ENCODE assay signal across 13 mouse cellular contexts in the genomic region with DNA sequence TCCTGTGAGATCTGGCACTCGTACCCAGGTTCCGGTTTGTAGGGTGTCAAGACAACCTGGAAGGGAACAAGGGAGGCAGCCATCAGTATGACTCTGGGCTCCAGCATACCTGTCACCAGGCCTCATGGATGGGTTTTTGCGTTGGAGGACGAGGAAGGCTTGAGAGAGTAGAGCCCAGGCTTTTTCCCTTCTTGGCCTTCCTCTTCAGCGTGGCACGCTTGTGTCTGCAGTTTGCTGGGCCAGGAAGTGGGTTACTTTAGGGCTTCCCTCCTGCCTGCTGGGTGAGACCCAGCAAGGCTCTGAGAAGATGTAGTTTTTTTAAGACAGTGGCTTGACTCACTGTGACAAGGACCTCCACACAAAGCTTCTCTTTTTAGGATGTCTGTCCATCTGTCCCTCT. TPM values are rescaled to one million over a fixed set of nuclear protein-coding genes. Genes with fewer than 3 reads are reported as not detected.
DNase-seq lines count a peak whose midpoint lies in the region; ATAC-seq and TF ChIP-seq lines count a peak whose summit lies in the region.
"Had no signal": no experiment of that assay in that cellular context is flagged by ENCODE, and none has a peak within 500 bp of the region (broad histone marks: within the 10 kb centered on the region; RNA-seq: fewer than 3 reads in every experiment).

No protein-coding gene starts in this region.

- no peak overlapping the region for H3K4me3 ChIP-seq in gastrocnemius, adult 2 months
- 0 out of 2 replicates have a peak overlapping the region, but pooled peaks have one; percentile 8 for H3K4me3 ChIP-seq in thymus, adult 2 months (ENCODE audit: control insufficient read depth, insufficient read depth, low read length)
- no peak overlapping the region for H3K4me3 ChIP-seq in kidney, embryonic 16.5 days (ENCODE audit: low read length)
- H3K4me3 ChIP-seq in intestine, embryonic 16.5 days (ENCODE audit: low read length), result no peak overlapping the region
- H3K4me3 ChIP-seq: erythroblast, embryonic 14.5 days; midbrain, embryonic 13.5 days had no signal

- H3K9me3 ChIP-seq in kidney, embryonic 16.5 days (ENCODE audit: low read length), result no peaks in the 10 kb centered on the region
- H3K9me3 ChIP-seq in intestine, embryonic 16.5 days (ENCODE audit: control insufficient read depth, low read length), result no peaks in the 10 kb centered on the region
- H3K9me3 ChIP-seq: midbrain, embryonic 13.5 days had no signal

- no peak overlapping the region for H3K9ac ChIP-seq in kidney, embryonic 16.5 days (replicated peaks; ENCODE audit: low read length)
- no peak overlapping the region for H3K9ac ChIP-seq in intestine, embryonic 16.5 days (ENCODE audit: low read depth, low read length)
- H3K9ac ChIP-seq: hindbrain, embryonic 14.5 days; midbrain, embryonic 13.5 days had no signal

- no peak for TF ChIP-seq POLR2A in thymus, adult 2 months (IDR thresholded peaks at IDR 0.05; ENCODE audit: control insufficient read depth, extremely low read depth, insufficient read depth, low read length, poor library complexity)

- intact Hi-C loops in gastrocnemius, adult 2 months (cut with DNase I), result no loop called here
- intact Hi-C loops in gastrocnemius, postnatal 36 days (cut with DNase I), result no loop called here

- peaks cover 41% of the 10 kb centered on the region for H3K4me1 ChIP-seq in thymus, adult 2 months (replicated peaks; ENCODE audit: control insufficient read depth, insufficient read depth, low read length)
- H3K4me1 ChIP-seq in kidney, embryonic 16.5 days (ENCODE audit: insufficient read depth, low read length), result 0 out of 2 replicates have a peak, but pooled peaks cover 2% of the 10 kb centered on the region
- no peaks in the 10 kb centered on the region; the same call in none of the 2 replicates for H3K4me1 ChIP-seq in intestine, embryonic 16.5 days (ENCODE audit: control insufficient read depth, insufficient read depth, low read length)

- no peak for DNase-seq in gastrocnemius, adult 2 months
- DNase-seq in gastrocnemius, postnatal 36 days, result no peak
- DNase-seq in CD8-positive naive resting alpha-beta T cell, adult 2 months (ENCODE audit: low read depth in 2 of 2, low spot score in 2 of 2), result peak; percentile 40 to 42
- DNase-seq in thymus, adult 2 months, result peak; percentile 69
- DNase-seq in heart, adult 9 months (ENCODE audit: low spot score in 2 of 2), result no peak
- DNase-seq: adrenal gland, postnatal 14 days; gastrocnemius, postnatal 14 days had no signal

- TF ChIP-seq CTCF in gastrocnemius, adult 2 months (IDR thresholded peaks at IDR 0.05), result no peak
- no peak for TF ChIP-seq CTCF in thymus, adult 2 months (IDR thresholded peaks at IDR 0.05; ENCODE audit: borderline replicate concordance, control insufficient read depth, extremely low read depth, insufficient read depth, low read length, poor library complexity)

- no peaks in the 10 kb centered on the region for H3K36me3 ChIP-seq in thymus, adult 2 months (ENCODE audit: control insufficient read depth, insufficient read depth, low read length)
- H3K36me3 ChIP-seq in kidney, embryonic 16.5 days (ENCODE audit: insufficient read depth, low read length), result no peaks in the 10 kb centered on the region
- H3K36me3 ChIP-seq in intestine, embryonic 16.5 days (ENCODE audit: control insufficient read depth, insufficient read depth, low read length), result no peaks in the 10 kb centered on the region
- H3K36me3 ChIP-seq: midbrain, embryonic 13.5 days had no signal

- H3K27ac ChIP-seq in gastrocnemius, adult 2 months, result peak overlapping the region; percentile 61
- H3K27ac ChIP-seq in thymus, adult 2 months (ENCODE audit: control insufficient read depth, insufficient read depth, low read length), result peak overlapping the region; percentile 82
- H3K27ac ChIP-seq in kidney, embryonic 16.5 days (ENCODE audit: low read length), result no peak overlapping the region
- H3K27ac ChIP-seq in intestine, embryonic 16.5 days (ENCODE audit: low read length), result no peak overlapping the region
- H3K27ac ChIP-seq: hindbrain, embryonic 14.5 days; midbrain, embryonic 13.5 days had no signal

- no peaks in the 10 kb centered on the region for H3K27me3 ChIP-seq in thymus, adult 2 months (ENCODE audit: control insufficient read depth, insufficient read depth, low read length)
- no peaks in the 10 kb centered on the region for H3K27me3 ChIP-seq in kidney, embryonic 16.5 days (ENCODE audit: insufficient read depth, low read length)
- H3K27me3 ChIP-seq in intestine, embryonic 16.5 days (replicated peaks; ENCODE audit: control insufficient read depth, insufficient read depth, low read length), result no peaks in the 10 kb centered on the region
- H3K27me3 ChIP-seq: midbrain, embryonic 13.5 days had no signal

- WGBS in thymus, adult 2 months, result 11% methylated on average over 6 of the region's 6 CpGs
- WGBS in kidney, embryonic 16.5 days, result 89% methylated on average over 6 of the region's 6 CpGs
- WGBS in intestine, embryonic 16.5 days, result 83% methylated on average over 6 of the region's 6 CpGs

- H3K4me2 ChIP-seq in kidney, embryonic 16.5 days (replicated peaks; ENCODE audit: low read depth, low read length), result no peak overlapping the region
- H3K4me2 ChIP-seq in intestine, embryonic 16.5 days (ENCODE audit: low read depth, low read length), result no peak overlapping the region
- H3K4me2 ChIP-seq: hindbrain, embryonic 14.5 days; midbrain, embryonic 13.5 days had no signal

- peak; percentile 72 to 73 for ATAC-seq in hematopoietic stem cell, adult 5-6 weeks (replicated peaks in 1 of 2; ENCODE audit: insufficient read depth in 1 of 2, low FRiP score in 2 of 2, low TSS enrichment in 1 of 2, low read depth in 1 of 2, poor library complexity in 2 of 2, severe bottlenecking in 2 of 2)
- no peak for ATAC-seq in kidney, embryonic 16.5 days (ENCODE audit: low FRiP score, low TSS enrichment)
- no peak for ATAC-seq in intestine, embryonic 16.5 days
- ATAC-seq: midbrain, embryonic 13.5 days had no signal

RNA-seq across cellular contexts. Expression of gene Tnfrsf1b, which starts 17.6 kb away (rescaled TPM):
- 1 to 10 TPM; 2.5 to 3.0 TPM for total RNA-seq in gastrocnemius, adult 2 months (2021)
- total RNA-seq in gastrocnemius, postnatal 36 days (2021), result 1 to 10 TPM; 2.5 to 3.1 TPM
- 21.4 and 40.0 TPM in 2 replicates for total RNA-seq in hematopoietic stem cell, adult 5-6 weeks (2017)
- polyA plus RNA-seq in thymus, adult 2 months (2012; rRNA removed), result 46.5 and 48.1 TPM in 2 replicates
- 3.4 and 3.7 TPM in 2 replicates for polyA plus RNA-seq in kidney, embryonic 16.5 days (2015; fragmentation: Nextera tagmentation; extraction: Ambion mirVana)
- polyA plus RNA-seq in intestine, embryonic 16.5 days (2015; fragmentation: Nextera tagmentation; extraction: Ambion mirVana), result 6.0 and 6.3 TPM in 2 replicates

RNA-seq across cellular contexts. Expression of gene Vps13d, which starts 34.2 kb away (rescaled TPM):
- total RNA-seq in gastrocnemius, adult 2 months (2021), result 10 to 100 TPM; 35.6 to 37.0 TPM
- 10 to 100 TPM; 28.4 to 31.1 TPM for total RNA-seq in gastrocnemius, postnatal 36 days (2021)
- total RNA-seq in hematopoietic stem cell, adult 5-6 weeks (2017), result 41.1 and 54.8 TPM in 2 replicates
- polyA plus RNA-seq in thymus, adult 2 months (2012; rRNA removed), result 22.5 and 23.5 TPM in 2 replicates
- 10.5 and 10.6 TPM in 2 replicates for polyA plus RNA-seq in kidney, embryonic 16.5 days (2015; fragmentation: Nextera tagmentation; extraction: Ambion mirVana)
- 10.0 and 11.4 TPM in 2 replicates for polyA plus RNA-seq in intestine, embryonic 16.5 days (2015; fragmentation: Nextera tagmentation; extraction: Ambion mirVana)

Comparison
In these comparisons a context has a peak if more than half of its experiments do, and no peak if none do; other contexts are left out.
1. DNase-seq: peak in CD8-positive naive resting alpha-beta T cell, adult 2 months (2 of 2) and thymus, adult 2 months (single experiment); none in gastrocnemius, adult 2 months (single experiment), gastrocnemius, postnatal 36 days (0 of 2) and heart, adult 9 months (0 of 2).
2. H3K27ac ChIP-seq: peak in gastrocnemius, adult 2 months (single experiment) and thymus, adult 2 months (single experiment); none in kidney, embryonic 16.5 days (single experiment) and intestine, embryonic 16.5 days (single experiment).
3. ATAC-seq: peak in hematopoietic stem cell, adult 5-6 weeks (2 of 2); none in kidney, embryonic 16.5 days (single experiment) and intestine, embryonic 16.5 days (single experiment).